Mouse (Mus musculus): ENCODE data around the gene Pink1. TPM values are rescaled to one million over a fixed set of nuclear protein-coding genes. Genes with fewer than 3 reads are reported as not detected.

Pink1 gene
- total RNA-seq (2021): 100 to 1,000 TPM; 170 to 188 TPM
- long read RNA-seq, experiment 1, transcript Pink1-201 (8 exons, 2,375 nt): major isoform, 155 of 534 reads
- long read RNA-seq, experiment 1, partial matches to known transcripts: 353 of 534 reads
- long read RNA-seq, experiment 1, other reads (novel, unspliced or antisense): 25 of 534 reads
- long read RNA-seq, experiment 2, transcript Pink1-201 (8 exons, 2,375 nt): major isoform, 200 of 590 reads
- long read RNA-seq, experiment 2, partial matches to known transcripts: 346 of 590 reads
- long read RNA-seq, experiment 2, other reads (novel, unspliced or antisense): 42 of 590 reads

GRCm38 (mm10) chr4:138326077-138326695 lies at the start of gene Pink1:
TSS of gene Pink1 (minus strand) at chr4:138326307.
- peak; percentile 85 to 91 for DNase-seq (ENCODE audit: low spot score in 2 of 2)

GRCm38 (mm10) chr4:138375117-138375516 lies 49.0 kb upstream of the Pink1 start:
- DNase-seq (ENCODE audit: low spot score in 2 of 2): no peak

- DNase-seq (ENCODE audit: low spot score in 2 of 2): no peak
Measured at GRCm38 (mm10) chr4:138370996-138371516, 44.9 kb upstream of the Pink1 start.

- no peak for DNase-seq (ENCODE audit: low spot score in 2 of 2)
Measured at GRCm38 (mm10) chr4:138368498-138369260, 42.6 kb upstream of the Pink1 start.

GRCm38 (mm10) chr4:138367641-138368497 lies 41.8 kb upstream of the Pink1 start, which contains the start of gene Cda:
TSS of gene Cda (minus strand) at chr4:138367992.
- DNase-seq (ENCODE audit: low spot score in 2 of 2): peak; percentile 42 to 77

GRCm38 (mm10) chr4:138366561-138366960 lies 40.5 kb upstream of the Pink1 start:
- no peak for DNase-seq (ENCODE audit: low spot score in 2 of 2)

- no peak for DNase-seq (ENCODE audit: low spot score in 2 of 2)
Measured at GRCm38 (mm10) chr4:138363511-138363910, 37.4 kb upstream of the Pink1 start.

- DNase-seq (ENCODE audit: low spot score in 2 of 2): no peak
Measured at GRCm38 (mm10) chr4:138362883-138363282, 36.8 kb upstream of the Pink1 start.

- no peak for DNase-seq (ENCODE audit: low spot score in 2 of 2)
Measured at GRCm38 (mm10) chr4:138361370-138361821, 35.3 kb upstream of the Pink1 start.

GRCm38 (mm10) chr4:138358176-138358575 lies 32.1 kb upstream of the Pink1 start:
- DNase-seq (ENCODE audit: low spot score in 2 of 2): no peak

- no peak for DNase-seq (ENCODE audit: low spot score in 2 of 2)
Measured at GRCm38 (mm10) chr4:138356551-138356950, 30.4 kb upstream of the Pink1 start.

- DNase-seq (ENCODE audit: low spot score in 2 of 2): no peak
Measured at GRCm38 (mm10) chr4:138356141-138356540, 30.0 kb upstream of the Pink1 start.

GRCm38 (mm10) chr4:138355496-138355895 lies 29.4 kb upstream of the Pink1 start:
- DNase-seq (ENCODE audit: low spot score in 2 of 2): no peak

GRCm38 (mm10) chr4:138353438-138354171 lies 27.5 kb upstream of the Pink1 start:
- no peak for DNase-seq (ENCODE audit: low spot score in 2 of 2)

GRCm38 (mm10) chr4:138352692-138353091 lies 26.6 kb upstream of the Pink1 start:
- no peak for DNase-seq (ENCODE audit: low spot score in 2 of 2)

GRCm38 (mm10) chr4:138351821-138352220 lies 25.7 kb upstream of the Pink1 start:
- no peak for DNase-seq (ENCODE audit: low spot score in 2 of 2)

GRCm38 (mm10) chr4:138348716-138349115 lies 22.6 kb upstream of the Pink1 start:
- no peak for DNase-seq (ENCODE audit: low spot score in 2 of 2)

- no peak for DNase-seq (ENCODE audit: low spot score in 2 of 2)
Measured at GRCm38 (mm10) chr4:138347280-138347679, 21.2 kb upstream of the Pink1 start.

- DNase-seq (ENCODE audit: low spot score in 2 of 2): no peak
Measured at GRCm38 (mm10) chr4:138344891-138345545, 18.9 kb upstream of the Pink1 start.

Measured in gastrocnemius, postnatal 4 days (tissue).